Mouse (Mus musculus): ENCODE results near the gene Acod1.

DNA sequence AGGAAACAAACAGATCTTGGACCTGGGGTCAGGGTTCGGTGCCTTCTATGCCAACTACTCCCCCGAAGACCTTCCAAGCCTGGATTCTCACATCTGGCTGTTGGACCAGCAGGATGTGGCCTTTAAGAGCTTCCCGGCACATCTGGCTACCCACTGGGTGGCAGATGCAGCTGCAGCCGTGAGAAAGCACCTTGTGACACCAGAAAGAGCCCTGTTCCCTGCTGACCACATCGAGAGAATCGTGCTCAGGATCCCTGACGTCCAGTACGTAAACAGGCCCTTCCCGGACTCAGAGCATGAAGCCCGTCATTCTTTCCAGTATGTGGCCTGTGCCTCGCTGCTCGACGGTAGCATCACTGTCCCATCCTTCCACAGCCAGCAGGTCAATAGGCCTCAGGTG is 8.0 kb downstream of the Acod1 start:
- no peak for TF ChIP-seq POLR2A (IDR thresholded peaks at IDR 0.05; ENCODE audit: low read depth, low read length)
- no peak for TF ChIP-seq CTCF (IDR thresholded peaks at IDR 0.05; ENCODE audit: extremely low read depth, insufficient read depth, insufficient read length, insufficient replicate concordance)

All from spleen, adult 2 months (tissue).